Mouse (Mus musculus) brain, embryonic 18.5 days (tissue): ENCODE measurements around the gene Ttll11.

Experiments
- DNase-seq: peaks from one replicate; pipeline ENCODE4 v3.0.0-alpha.2; 2012; ENCODE audit warnings: low read depth, low spot score

Gene Ttll11

GRCm38 (mm10) chr2:35769398-35769797 lies 210.3 kb downstream of the Ttll11 start:
- no peak for DNase-seq

GRCm38 (mm10) chr2:35768538-35769238 lies 211.0 kb downstream of the Ttll11 start:
- DNase-seq, result no peak

- DNase-seq, result no peak
Observed at GRCm38 (mm10) chr2:35767834-35768537, 211.7 kb downstream of the Ttll11 start.

- DNase-seq, result no peak
Observed at GRCm38 (mm10) chr2:35764328-35764727, 215.4 kb downstream of the Ttll11 start.

- DNase-seq, result no peak
Observed at GRCm38 (mm10) chr2:35763818-35764217, 215.9 kb downstream of the Ttll11 start.

GRCm38 (mm10) chr2:35761458-35761857 lies 218.3 kb downstream of the Ttll11 start:
- DNase-seq, result no peak

- DNase-seq, result no peak
Observed at GRCm38 (mm10) chr2:35760867-35761266, 218.8 kb downstream of the Ttll11 start.

GRCm38 (mm10) chr2:35760352-35760751 lies 219.4 kb downstream of the Ttll11 start:
- DNase-seq, result no peak

GRCm38 (mm10) chr2:35756467-35756866 lies 223.2 kb downstream of the Ttll11 start:
- no peak for DNase-seq

GRCm38 (mm10) chr2:35751781-35752505 lies 227.8 kb downstream of the Ttll11 start:
- no peak for DNase-seq

GRCm38 (mm10) chr2:35750533-35751141 lies 229.1 kb downstream of the Ttll11 start:
- no peak for DNase-seq

GRCm38 (mm10) chr2:35747371-35748035 lies 232.2 kb downstream of the Ttll11 start:
- DNase-seq, result no peak

GRCm38 (mm10) chr2:35746638-35747037 lies 233.1 kb downstream of the Ttll11 start:
- peak; percentile 56 for DNase-seq

GRCm38 (mm10) chr2:35745876-35746275 lies 233.8 kb downstream of the Ttll11 start:
- no peak for DNase-seq

GRCm38 (mm10) chr2:35739669-35740254 lies 240.0 kb downstream of the Ttll11 start:
- DNase-seq, result no peak

GRCm38 (mm10) chr2:35737467-35738027 lies 242.2 kb downstream of the Ttll11 start:
- no peak for DNase-seq

GRCm38 (mm10) chr2:35736061-35736460 lies 243.7 kb downstream of the Ttll11 start:
- no peak for DNase-seq

GRCm38 (mm10) chr2:35735001-35735400 lies 244.7 kb downstream of the Ttll11 start:
- DNase-seq, result no peak

- no peak for DNase-seq
Observed at GRCm38 (mm10) chr2:35731671-35732449, 247.9 kb downstream of the Ttll11 start.
